Mouse (Mus musculus): Measurements from ENCODE around the gene Krtap6-2. TPM values are rescaled to one million over a fixed set of nuclear protein-coding genes. Genes with fewer than 3 reads are reported as not detected.

Gene Krtap6-2
- not detected in 2 replicates for polyA plus RNA-seq (2012; ENCODE audit: insufficient read depth, insufficient read length, missing spikeins)

DNA sequence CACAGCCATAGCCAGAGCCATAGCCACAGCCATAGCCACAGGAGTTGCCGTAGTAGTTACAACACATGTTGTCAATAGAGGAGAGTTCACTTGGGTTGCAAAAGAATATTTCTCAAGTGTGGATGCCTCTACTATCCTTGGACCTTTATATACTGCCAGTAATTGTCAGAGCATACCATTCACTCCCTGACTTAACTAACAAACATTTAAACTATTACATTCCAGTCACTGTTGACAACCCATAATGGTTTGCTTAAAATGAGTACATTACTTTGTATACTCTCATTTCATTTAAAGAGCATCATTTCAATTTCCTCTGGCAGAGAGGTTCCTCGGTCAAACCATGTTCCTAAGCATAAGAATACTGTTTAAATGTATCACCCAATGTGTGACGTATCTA, at the start of gene Krtap6-2:
Krtap6-2 (minus strand) TSS at position 101 of the 400 bp plus-strand sequence.
- Histone ChIP-seq H3K27ac (ENCODE audit: insufficient read depth, low read depth, low read length) (no peak within 1 kb of the TSS), H3K4me1 (ENCODE audit: control insufficient read depth, insufficient read depth, low read length) (no peaks in the 10 kb centered on the region), H3K4me3 (ENCODE audit: insufficient read depth, low read length) (no peak within 1 kb of the TSS)
- TF ChIP-seq POLR2A (IDR thresholded peaks at IDR 0.05; ENCODE audit: borderline replicate concordance, low read depth, low read length) (no peak), CTCF (IDR thresholded peaks at IDR 0.05; ENCODE audit: low read depth, low read length) (no peak)

- no peaks in the 10 kb centered on the region for H3K4me1 ChIP-seq (ENCODE audit: control insufficient read depth, insufficient read depth, low read length)
- TF ChIP-seq POLR2A (IDR thresholded peaks at IDR 0.05; ENCODE audit: borderline replicate concordance, low read depth, low read length) (no peak), CTCF (IDR thresholded peaks at IDR 0.05; ENCODE audit: low read depth, low read length) (no peak)
- H3K4me3 ChIP-seq (ENCODE audit: insufficient read depth, low read length): no peak overlapping the region
- no peak overlapping the region for H3K27ac ChIP-seq (ENCODE audit: insufficient read depth, low read depth, low read length)
Measured at GRCm38 (mm10) chr16:89461189-89461588, 41.3 kb upstream of the Krtap6-2 start.

DNA sequence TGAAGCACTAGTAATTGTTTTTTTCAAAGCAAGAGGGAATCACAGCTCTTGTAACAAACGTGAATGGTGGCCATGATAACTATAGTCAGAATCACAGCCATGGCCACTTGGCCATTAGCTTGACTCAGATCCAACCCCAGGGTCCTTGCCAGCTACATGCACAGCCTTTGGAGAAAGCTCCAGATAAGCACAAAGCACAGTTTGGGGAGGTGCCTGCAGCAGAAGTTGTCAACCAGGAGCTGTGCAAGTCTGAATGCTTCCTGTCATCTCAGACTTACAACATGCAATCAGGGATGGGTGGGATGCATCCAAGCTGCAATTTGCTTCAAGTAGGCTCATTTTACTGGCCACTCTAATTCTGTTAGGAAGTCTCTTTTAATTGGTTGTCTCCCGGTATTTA, 9.7 kb upstream of the Krtap6-2 start:
- H3K4me1 ChIP-seq (ENCODE audit: control insufficient read depth, insufficient read depth, low read length): no peaks in the 10 kb centered on the region
- H3K27ac ChIP-seq (ENCODE audit: insufficient read depth, low read depth, low read length): no peak overlapping the region
- no peak overlapping the region for H3K4me3 ChIP-seq (ENCODE audit: insufficient read depth, low read length)
- TF ChIP-seq CTCF (IDR thresholded peaks at IDR 0.05; ENCODE audit: low read depth, low read length) (no peak), POLR2A (IDR thresholded peaks at IDR 0.05; ENCODE audit: borderline replicate concordance, low read depth, low read length) (no peak)

- H3K4me3 ChIP-seq (ENCODE audit: insufficient read depth, low read length): no peak overlapping the region
- no peaks in the 10 kb centered on the region for H3K4me1 ChIP-seq (ENCODE audit: control insufficient read depth, insufficient read depth, low read length)
- H3K27ac ChIP-seq (ENCODE audit: insufficient read depth, low read depth, low read length): no peak overlapping the region
- TF ChIP-seq POLR2A (IDR thresholded peaks at IDR 0.05; ENCODE audit: borderline replicate concordance, low read depth, low read length) (no peak), CTCF (IDR thresholded peaks at IDR 0.05; ENCODE audit: low read depth, low read length) (no peak)
Measured at GRCm38 (mm10) chr16:89425310-89425709, 5.4 kb upstream of the Krtap6-2 start.

DNA sequence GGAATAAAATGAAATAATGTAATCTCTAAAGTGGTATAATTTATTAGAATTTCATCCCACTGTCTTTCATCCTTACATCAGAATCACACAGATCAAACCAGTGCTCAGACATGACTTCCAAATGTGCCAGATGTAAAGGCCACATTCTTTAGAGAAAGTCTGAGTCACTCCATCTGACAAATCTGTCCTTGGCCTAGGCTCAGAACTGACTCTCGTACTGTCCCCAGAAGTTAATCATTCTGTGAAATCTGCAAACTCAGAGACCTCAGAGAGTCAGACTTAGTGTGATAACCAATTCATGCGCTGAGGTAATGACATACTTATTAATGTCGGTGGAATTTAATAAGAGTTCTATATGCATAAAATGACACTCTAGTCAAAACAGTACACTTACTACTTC, 3.6 kb downstream of the Krtap6-2 start:
- Histone ChIP-seq H3K4me3 (ENCODE audit: insufficient read depth, low read length) (no peak overlapping the region), H3K27ac (ENCODE audit: insufficient read depth, low read depth, low read length) (no peak overlapping the region), H3K4me1 (ENCODE audit: control insufficient read depth, insufficient read depth, low read length) (no peaks in the 10 kb centered on the region)
- TF ChIP-seq CTCF (IDR thresholded peaks at IDR 0.05; ENCODE audit: low read depth, low read length) (no peak), POLR2A (IDR thresholded peaks at IDR 0.05; ENCODE audit: borderline replicate concordance, low read depth, low read length) (no peak)

- TF ChIP-seq POLR2A (IDR thresholded peaks at IDR 0.05; ENCODE audit: borderline replicate concordance, low read depth, low read length) (no peak), CTCF (IDR thresholded peaks at IDR 0.05; ENCODE audit: low read depth, low read length) (no peak)
- H3K4me3 ChIP-seq (ENCODE audit: insufficient read depth, low read length): no peak overlapping the region
- no peak overlapping the region for H3K27ac ChIP-seq (ENCODE audit: insufficient read depth, low read depth, low read length)
- H3K4me1 ChIP-seq (ENCODE audit: control insufficient read depth, insufficient read depth, low read length): no peaks in the 10 kb centered on the region
Measured at GRCm38 (mm10) chr16:89410345-89411068, 9.4 kb downstream of the Krtap6-2 start.

DNA sequence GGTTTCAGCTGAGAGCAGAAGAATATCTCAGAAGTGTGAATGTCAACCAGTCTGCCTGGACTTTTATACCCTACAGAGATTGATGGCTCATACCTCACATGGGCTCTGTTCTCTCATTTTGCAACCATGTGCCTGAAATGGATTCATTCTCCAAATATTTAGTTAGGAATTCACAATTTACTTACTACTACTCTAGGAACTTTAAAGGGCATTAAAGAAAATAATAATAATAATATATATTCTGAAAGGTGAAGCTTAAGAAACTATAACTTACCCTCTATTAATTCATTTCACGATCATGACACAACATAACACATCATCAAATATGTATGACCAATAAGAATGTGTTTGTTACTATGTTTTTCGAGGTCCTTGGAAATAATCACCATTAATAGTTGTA, 16.1 kb downstream of the Krtap6-2 start, which contains the start of gene Krtap21-1:
Krtap21-1 (minus strand) TSS at position 101 of the 400 bp plus-strand sequence.
- Histone ChIP-seq H3K4me1 (ENCODE audit: control insufficient read depth, insufficient read depth, low read length) (no peaks in the 10 kb centered on the region), H3K27ac (ENCODE audit: insufficient read depth, low read depth, low read length) (no peak within 1 kb of the TSS), H3K4me3 (ENCODE audit: insufficient read depth, low read length) (no peak within 1 kb of the TSS)
- TF ChIP-seq CTCF (IDR thresholded peaks at IDR 0.05; ENCODE audit: low read depth, low read length) (no peak), POLR2A (IDR thresholded peaks at IDR 0.05; ENCODE audit: borderline replicate concordance, low read depth, low read length) (no peak)

GRCm38 (mm10) chr16:89372734-89373461, 47.0 kb downstream of the Krtap6-2 start:
- H3K4me1 ChIP-seq (ENCODE audit: control insufficient read depth, insufficient read depth, low read length): no peaks in the 10 kb centered on the region
- TF ChIP-seq POLR2A (IDR thresholded peaks at IDR 0.05; ENCODE audit: borderline replicate concordance, low read depth, low read length) (no peak), CTCF (IDR thresholded peaks at IDR 0.05; ENCODE audit: low read depth, low read length) (no peak)
- no peak overlapping the region for H3K27ac ChIP-seq (ENCODE audit: insufficient read depth, low read depth, low read length)
- no peak overlapping the region for H3K4me3 ChIP-seq (ENCODE audit: insufficient read depth, low read length)

Other genes starting within 250 kb of the Krtap6-2 start
- not detected in 2 replicates for gene 1110057P08Rik, start 245.4 kb downstream of the Krtap6-2 start, polyA plus RNA-seq (2012; ENCODE audit: insufficient read depth, insufficient read length, missing spikeins)
- gene Krtap20-2, start 214.2 kb downstream of the Krtap6-2 start, polyA plus RNA-seq (2012; ENCODE audit: insufficient read depth, insufficient read length, missing spikeins): not detected in 2 replicates
- gene Krtap21-1, start 16.2 kb downstream of the Krtap6-2 start, polyA plus RNA-seq (2012; ENCODE audit: insufficient read depth, insufficient read length, missing spikeins): not detected in 2 replicates
- not detected in 2 replicates for gene Krtap8-1, start 67.8 kb upstream of the Krtap6-2 start, polyA plus RNA-seq (2012; ENCODE audit: insufficient read depth, insufficient read length, missing spikeins)
- gene Krtap7-1, start 88.2 kb upstream of the Krtap6-2 start, polyA plus RNA-seq (2012; ENCODE audit: insufficient read depth, insufficient read length, missing spikeins): not detected in 2 replicates
- not detected in 2 replicates for gene Krtap11-1, start 151.1 kb upstream of the Krtap6-2 start, polyA plus RNA-seq (2012; ENCODE audit: insufficient read depth, insufficient read length, missing spikeins)